Mouse (Mus musculus) urinary bladder, adult 2 months (tissue): ENCODE data around the gene Tmem170. TPM values are rescaled to one million over a fixed set of nuclear protein-coding genes. Genes with fewer than 3 reads are reported as not detected.
"Not testable (repeated sequence)": the region's sequence is repeated elsewhere in the genome, so short reads cannot be mapped to it uniquely, and the experiment has no call there.

ENCODE experiments used
- DNase-seq: peaks from one replicate; pipeline ENCODE4 v3.0.0; 2022; ENCODE audit warnings: low spot score
- polyA plus RNA-seq: library from polyadenylated mRNA; depleted of rRNA; stranded (reverse); fragments of >200 nt; gene quantifications from 2 replicates; pipeline ENCODE4 v1.2.3, GENCODE M21; 2012

The Tmem170 gene
- polyA plus RNA-seq, 1 experiment: 9.6 TPM

DNA sequence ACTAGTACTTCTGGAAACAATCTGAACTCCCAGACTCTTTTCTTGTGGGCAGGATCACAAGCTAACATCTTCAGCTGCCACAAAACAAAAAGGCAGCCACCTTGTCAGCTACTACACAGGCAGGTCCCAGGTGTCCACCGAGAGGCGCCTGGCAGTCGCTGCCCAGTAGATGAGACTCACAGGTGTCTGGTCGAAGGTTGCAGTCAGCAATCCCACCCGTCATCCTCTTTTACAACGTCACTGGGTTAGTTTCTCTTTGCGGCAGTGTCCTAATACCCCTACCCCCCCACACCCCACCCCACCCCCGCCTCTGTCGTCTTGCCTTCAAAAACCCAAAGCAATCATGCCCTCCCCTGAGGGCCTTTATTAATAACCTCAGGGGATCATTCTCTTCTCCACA, 792 bp downstream of the Tmem170 start:
- DNase-seq: no peak

DNA sequence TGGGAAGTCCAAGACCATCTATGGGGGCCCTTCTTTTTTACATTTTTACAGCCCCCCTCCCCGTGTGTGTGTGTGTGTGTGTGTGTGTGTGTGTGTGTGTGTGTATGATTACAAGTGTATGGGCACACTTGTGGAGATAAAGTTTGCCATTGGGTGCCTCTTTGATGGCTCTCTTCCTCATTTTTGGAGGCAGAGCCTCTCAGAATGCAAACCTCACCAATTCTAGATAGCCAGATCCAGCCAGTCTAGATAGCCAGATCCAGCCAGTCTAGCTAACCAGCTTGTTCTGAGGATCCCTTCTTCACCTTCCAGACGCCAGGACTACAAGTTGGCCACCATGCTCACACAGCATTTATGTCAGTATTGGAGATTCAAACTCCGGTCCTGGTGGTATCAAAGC, 5.3 kb downstream of the Tmem170 start:
- DNase-seq: no peak

DNA sequence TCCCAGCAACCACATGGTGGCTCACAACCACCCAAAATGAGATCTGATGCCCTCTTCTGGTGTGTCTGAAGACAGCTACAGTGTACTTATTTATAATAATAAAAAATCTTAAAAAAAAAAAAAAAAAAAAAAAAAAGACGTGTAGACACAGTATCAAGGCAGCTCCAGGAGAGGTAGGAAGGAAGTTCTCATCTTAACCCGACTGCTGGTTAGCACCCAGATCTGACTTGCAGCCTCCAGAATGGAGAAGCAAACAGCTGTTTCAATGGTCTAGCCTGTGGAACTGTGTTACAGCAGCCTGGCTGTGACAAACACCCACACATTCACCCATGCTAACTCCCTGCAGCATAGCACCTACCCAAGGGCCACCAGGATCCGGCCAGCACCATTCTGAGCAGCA, 6.2 kb downstream of the Tmem170 start:
- DNase-seq: no peak

DNA sequence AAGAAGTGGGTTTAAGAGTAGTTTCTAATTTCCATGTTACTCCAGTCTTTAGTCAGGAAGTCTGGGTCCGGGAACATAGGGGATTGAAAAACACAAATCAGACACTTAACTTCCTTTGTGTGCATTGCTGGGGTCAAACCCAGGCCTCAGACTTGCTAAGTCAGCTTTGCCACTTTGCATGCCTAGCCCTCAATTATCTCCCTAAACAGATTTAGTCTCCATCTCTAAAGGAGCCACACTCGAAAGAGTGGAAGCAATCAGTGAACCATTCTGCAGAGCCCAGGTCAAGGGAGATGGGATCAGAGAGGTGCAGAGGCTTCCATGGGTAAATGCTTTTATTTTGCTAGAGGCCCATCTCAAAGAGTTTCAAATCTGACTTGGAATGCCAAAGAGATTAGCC, 7.9 kb downstream of the Tmem170 start:
- no peak for DNase-seq

DNA sequence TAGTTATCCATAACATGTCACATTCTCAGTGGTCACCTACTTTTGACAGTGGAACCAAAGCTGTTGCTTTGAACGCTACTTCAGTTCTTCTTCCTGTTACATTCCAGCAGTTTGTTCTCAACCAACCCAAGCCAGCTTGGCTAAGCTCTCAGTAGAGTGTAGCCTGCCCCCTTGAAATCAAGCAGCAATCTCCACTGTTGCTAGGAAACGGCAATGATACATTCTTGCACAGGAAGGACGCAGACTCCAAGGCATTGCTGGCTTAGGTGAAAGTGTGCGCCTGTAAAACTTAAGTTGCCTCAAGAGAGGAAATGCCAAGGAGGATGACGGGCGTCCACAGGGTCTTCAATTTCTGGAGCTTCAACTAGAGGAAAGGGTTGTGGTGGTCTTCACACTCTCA, 10.7 kb downstream of the Tmem170 start:
- DNase-seq: no peak

DNA sequence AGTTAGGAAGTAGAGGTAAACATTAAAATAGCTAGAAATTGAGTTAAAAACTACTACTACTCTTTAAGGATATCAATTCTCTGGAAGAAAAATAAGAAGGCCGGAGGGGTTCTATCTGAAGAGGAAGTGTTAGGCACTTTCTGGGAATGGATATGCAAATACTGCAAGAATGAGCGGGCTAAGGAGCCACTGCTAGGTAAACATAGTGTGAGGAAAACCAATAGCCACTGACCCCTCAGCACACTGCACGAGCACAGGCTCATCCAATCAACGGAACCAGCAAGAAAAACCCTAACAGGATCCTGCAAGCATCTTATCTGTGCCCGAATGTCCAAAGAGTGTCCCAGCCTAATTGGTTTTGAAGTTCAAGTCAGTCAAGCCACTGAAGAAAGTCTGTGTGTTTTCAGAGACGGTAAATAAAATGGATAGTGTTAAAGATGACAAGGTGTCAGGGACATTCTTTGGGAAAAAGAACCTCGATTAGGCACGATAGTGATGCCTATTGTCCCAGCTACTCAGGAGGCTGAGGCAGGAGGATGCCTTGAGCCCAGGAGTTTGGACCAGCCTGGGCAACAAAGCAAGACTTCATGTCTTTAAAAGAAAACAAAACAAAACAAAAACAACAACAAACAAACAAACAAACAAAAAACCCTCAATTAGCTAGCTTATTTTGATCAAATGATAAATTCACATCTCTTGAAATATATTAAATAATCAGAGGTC, 11.3 kb downstream of the Tmem170 start:
- DNase-seq: no peak

DNA sequence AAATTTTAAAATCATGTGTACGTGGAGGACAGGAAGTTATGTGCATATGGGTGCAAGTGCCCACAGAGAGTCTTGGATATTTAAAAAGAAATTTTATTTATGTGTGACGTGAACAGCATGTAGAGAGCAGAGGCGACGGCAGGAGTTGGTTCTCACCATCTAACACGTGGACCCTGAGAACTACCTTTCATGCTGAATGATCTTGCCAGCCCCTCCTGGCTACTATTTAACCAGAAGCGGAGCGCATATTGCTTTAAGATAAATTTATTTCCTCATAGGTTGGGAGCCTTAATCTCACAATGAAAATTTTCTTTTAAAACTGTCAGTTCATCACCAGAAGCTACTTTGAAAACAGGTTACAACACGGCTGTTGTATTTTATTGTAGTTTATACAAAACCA, 11.9 kb downstream of the Tmem170 start:
- no peak for DNase-seq

DNA sequence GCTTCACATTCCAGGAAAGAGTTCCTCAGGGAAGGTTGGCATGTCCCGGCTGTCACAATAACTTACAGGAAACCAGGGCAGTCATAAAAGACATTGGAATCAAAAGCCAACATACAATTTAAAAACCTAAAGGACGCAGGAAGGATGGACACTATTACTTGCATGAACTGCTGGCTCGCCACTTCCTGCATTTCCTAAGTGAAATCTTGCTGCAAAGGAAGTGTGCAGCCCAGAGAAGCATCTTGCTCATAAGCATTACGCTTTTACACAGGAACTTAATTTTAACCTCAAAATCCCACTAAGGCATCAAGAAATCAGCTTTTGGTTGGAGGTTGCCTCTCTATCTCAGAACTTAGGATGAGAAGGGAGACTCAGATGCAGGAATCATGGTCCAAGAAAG, 13.3 kb downstream of the Tmem170 start:
- no peak for DNase-seq

DNA sequence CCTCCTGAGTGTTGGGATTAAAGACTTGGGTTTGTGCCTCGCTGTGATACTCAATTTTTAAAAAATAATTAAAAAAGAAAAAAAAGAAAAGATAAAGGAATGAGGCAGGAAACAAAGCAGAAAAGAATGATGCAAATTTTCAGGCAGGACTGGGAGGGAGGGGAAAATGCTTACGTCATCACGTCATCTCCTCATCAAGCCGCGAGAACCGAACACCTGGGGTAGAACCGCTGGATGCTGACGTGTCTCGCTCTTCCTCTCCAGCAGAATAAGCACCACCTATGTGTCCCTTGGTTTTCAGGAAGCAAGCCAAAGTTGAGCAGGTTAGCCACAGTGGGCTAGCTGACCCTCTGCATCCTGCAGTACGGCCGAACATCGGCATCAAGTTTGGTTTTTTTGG, 20.6 kb downstream of the Tmem170 start:
- DNase-seq: no peak

DNA sequence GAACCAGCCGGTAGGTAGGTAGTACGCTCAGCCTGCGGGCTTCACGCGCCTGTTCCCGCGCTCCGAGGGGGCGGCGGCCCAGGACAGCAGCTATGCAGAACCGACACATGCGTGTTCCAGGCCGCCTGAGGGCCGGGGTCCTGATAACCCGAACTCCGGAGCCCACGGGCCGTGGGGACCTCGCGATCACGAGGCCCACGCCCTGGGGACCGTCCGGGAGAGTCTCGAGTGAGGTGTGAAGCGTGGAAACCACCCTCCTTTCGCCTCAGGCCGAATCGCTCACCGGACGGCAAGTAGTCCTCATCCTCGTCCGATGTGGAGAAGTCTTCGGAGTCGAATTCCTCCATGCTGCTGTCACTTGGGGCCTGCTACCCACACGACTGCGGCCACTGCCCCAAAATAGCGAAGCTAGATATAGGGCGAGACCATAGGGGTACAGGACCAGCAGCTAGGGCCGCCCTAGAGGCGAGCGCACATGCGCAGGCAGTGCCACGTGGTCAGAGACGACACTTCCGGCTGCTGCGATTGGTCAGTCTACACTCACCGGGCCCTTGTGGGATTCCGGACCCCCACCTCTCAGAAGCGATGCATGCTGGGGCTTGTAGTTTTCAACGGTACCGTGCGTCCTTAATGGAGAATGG, 22.6 kb downstream of the Tmem170 start, which contains the start of gene Cfdp1:
Cfdp1 (minus strand) TSS at position 431 of the 641 bp plus-strand sequence.
- peak; percentile 91 for DNase-seq

DNA sequence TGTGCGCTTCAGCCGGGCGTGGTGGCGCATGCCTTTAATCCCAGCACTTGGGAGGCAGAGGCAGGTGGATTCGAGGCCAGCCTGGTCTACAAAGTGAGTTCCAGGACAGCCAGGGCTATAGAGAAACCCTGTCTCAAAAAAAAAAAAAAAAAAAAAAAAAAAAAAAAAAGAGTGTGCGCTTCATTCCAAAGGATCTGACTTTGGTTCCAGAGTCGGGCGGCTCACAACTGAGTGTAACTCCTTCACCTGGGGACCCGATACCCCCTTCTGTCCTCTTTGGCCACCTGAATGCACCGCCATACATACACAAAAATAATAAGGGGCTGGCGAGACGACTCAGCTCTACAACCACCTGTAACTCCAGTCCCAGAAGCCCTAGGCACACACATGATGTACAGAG, 23.3 kb downstream of the Tmem170 start:
- not testable (repeated sequence) for DNase-seq

DNA sequence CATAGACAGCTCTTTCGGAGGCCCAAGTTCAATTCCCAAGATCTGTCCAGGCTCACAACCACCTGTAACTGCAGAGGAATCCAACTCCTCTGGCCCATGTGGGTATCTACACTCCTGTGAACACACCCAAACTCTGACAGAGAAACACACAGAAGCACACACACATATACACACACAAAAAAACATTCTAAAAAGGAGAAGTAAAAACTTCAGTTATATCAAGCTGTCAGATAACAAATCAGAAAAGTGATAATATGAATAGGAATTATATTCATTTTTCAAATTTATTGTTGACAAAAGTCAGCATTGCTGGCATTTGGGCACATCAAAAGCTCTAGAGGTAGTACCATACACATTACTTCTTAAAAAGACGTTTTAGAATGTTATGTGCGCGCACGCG, 29.8 kb downstream of the Tmem170 start:
- DNase-seq: no peak

DNA sequence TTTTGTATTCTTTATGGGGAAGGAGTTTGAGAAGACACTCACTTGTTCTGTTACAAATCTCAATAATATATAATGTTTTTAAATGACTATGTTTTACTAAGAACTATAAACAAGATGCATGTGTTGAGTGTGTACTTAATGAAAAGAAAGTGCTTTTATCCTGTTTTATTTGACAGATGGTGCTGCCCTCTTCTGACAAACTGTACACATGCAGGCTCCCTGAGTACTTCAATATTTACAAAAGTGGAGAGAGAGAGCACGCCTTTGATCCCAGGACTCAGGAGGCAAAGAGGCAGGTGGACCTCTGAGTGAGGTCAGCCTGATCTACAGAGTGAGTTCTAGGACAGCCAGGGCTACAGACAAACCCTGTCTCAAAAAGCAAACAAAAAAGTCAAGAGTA, 41.0 kb downstream of the Tmem170 start:
- no peak for DNase-seq

DNA sequence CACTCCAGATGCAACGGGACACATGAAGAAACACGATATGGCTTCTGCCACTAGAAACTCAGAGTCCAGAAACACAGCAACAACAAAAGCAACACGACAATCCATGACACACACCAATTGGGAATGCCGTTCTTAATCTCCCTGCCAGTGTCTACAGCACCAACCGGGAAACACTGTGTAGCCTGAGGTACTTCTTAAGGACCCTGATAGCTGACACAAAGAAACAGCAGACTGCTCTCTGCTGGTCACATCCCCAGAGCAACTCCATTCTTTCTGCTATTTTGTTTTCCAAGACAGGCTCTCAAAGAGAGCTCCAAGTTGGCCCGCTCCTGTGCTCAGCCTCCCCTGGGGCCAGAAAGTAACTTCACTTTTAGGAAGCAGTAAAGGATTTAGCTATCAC, 42.5 kb downstream of the Tmem170 start:
- DNase-seq: no peak

DNA sequence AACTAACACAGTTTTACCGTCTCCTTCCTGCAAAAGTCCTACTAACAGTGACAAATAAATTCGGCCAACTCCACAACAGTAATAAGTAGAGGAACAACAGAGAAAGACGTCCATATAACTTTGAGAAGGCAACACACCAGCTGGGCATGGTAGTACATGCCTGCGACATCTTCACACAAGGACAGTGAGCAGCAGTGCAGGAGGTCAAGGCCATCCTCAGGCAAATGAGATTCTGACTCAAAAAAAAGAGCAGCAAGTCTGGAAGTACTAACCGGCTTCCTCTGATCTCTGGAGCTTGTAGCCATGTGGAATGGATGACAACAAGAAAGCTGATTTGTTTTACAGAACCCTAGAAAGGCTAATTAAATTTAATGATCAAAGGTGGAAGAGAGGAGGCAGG, 43.6 kb downstream of the Tmem170 start:
- no peak for DNase-seq

DNA sequence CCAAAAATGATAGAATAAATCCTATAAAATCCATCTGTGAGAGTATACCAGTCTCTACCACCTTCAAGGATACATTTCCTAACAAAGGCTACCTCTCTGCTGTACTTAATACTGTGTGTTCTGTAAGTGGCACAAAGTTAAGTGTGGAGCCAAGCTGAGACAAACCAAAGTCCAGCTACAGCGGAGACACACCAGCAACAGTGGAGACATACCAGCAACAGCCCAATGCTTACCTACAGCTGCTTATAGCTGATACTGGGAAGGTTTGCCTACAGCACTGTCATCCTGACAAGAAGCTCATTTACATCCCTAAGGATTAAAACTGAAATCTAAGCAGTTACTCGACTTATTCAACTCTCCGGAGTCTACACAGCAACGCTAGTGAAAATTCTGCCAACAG, 44.6 kb downstream of the Tmem170 start:
- no peak for DNase-seq

DNA sequence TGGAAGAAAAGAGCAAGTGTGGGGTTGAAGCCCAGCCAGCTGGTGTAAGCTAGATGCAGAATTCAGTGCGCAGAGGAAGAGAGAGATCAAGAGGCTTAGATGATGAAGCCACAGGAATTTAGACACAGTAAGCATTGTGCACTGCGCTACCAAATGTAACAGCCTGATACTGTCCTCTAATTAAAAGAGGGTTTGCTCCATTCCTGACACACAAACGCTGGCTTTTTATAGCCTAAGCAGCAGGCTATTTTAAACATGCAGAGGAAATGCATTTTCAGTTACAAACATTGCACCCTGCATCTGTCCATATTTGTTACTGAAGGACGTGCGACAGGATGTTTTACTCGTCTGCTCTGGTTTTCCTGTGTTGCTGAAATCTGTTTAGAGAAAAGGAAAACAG, 48.0 kb downstream of the Tmem170 start:
- DNase-seq: no peak

DNA sequence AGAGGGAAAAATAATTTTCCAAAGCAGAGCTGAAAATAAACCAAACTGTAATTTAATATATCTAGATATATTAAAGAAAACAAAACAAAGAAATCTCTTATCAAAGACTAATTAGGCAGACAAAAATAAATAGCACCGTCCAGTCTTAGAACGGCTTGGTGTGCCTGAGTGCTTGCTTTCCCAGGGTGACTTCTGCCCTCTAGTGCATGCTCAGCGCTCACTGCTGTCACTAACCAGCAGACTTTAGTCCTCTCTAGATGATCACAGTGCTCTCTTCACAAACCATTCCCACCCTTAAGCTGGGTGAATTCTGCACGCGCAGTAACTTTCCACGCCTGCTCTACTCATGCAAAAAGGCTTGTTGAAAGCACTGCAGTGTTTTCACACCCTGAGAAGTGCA, 51.3 kb downstream of the Tmem170 start:
- no peak for DNase-seq

DNA sequence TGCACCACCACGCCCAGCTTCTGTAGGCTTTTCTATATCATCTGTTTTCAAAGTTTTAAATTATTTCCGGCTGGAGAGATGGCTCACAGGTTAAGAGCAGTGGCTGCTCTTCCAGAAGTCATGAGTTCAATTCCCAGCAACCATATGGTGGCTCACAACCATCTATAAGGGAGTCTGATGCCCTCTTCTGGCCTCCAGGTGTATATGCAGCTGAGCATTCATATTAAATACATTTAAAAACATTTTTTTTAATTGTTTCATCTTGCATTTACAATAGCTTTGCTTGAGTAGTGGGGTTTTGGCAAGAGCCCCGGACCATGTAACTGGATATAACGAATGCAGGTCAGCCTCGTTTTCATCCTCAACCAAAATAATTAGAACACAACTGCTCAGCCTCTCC, 52.2 kb downstream of the Tmem170 start:
- DNase-seq: no peak

DNA sequence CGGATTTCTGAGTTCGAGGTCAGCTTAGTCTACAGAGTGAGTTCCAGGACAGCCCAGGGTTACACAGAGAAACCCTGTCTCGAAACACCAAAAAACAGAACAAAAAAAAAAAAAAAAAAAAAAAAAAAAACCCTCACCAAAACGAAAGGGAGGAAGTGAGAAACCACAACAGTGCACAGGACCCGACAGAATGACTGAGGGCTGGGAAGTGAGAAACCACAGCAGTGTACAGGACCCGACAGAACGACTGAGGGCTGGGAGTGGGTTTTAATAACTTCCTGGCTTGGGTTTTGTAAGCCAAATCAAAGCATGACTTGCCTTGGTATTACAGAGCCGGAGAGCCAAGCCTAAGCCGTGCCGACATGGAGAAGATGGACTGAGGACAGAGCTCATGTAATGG, 55.4 kb downstream of the Tmem170 start:
- DNase-seq: no peak

DNA sequence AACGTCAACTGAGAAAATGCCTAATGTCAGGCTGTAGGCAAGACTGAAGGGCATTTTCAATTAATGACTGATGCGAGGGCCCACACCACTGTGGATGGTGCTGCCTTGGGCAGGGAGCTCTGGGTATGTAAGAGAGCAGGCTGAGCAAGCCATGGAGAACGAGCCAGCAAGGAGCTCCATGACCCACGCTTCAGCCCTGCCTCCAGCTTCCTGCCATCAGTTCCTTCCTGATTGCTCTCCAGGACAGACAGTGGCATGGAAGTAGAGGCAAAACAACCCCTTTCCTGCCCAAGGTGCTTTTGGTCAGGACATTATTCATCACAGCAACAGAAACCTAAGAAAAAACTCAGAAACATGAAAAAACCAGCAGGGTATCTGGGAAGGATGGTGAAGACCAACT, 55.9 kb downstream of the Tmem170 start:
- no peak for DNase-seq

DNA sequence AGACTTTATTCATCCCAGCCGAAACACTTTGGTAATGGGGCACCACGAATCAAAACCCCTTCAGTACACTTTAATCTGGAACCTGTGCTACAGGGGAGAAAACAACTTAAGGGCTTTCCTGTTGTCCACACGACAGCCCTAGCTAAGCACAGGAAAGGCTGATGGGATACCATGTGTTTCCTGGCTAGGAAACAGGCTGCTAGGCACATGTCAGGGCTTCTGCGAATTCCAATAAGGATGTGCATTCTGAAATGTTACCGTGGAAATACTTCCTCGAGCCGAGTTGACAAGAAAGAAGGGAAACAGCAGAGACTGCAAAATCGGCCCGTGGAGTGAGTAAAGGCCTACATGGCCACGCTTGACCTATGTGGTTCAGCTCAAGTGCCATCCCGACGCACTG, 56.5 kb downstream of the Tmem170 start:
- DNase-seq: no peak

DNA sequence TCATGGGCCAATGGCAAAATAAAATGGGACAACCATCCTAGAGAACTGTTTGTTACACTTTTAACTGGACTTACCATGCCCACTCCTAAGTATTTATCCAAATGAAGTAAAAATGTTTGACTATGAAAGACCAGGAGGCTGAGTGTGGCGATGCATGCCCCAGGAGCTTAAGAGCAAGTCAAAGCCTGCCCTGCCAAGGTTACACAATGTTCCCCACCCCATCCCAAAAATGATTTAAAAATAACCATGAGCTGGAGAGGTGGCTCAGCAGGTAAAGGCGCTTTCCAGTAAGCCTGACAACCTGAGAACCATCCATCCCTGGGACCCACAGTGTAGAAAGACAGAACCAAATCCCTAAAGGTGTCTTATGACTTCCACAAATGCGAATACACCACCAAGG, 58.0 kb downstream of the Tmem170 start:
- DNase-seq: no peak

DNA sequence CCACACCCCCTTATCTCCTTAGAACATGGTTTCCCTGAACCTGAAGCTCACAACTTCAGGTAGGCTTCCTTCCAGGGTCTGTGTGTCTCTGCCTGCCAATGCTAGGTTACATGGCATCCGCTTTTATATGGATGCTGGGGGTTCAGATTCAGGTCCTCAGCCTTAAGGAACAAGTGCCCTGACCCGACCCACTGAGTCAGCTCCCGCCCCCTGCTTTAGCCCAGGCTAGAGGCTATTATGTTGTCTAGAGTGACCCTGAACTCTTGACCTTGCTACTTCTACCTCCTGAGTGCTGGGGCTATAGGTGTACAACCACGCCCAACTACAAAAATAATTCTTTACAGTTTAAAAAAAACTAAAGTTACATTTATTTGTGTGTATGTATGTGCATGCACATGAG, 61.5 kb downstream of the Tmem170 start:
- no peak for DNase-seq
